ENCODE assay signal across 14 mouse cellular contexts in genomic region chr9:62017329-62017728, GRCm38 (mm10).
"Had no signal": no experiment of that assay in that cellular context is flagged by ENCODE, and none has a peak within 500 bp of the region (broad histone marks: within the 10 kb centered on the region; RNA-seq: fewer than 3 reads in every experiment).

No protein-coding gene starts in this region.

- H3K9ac ChIP-seq: limb, embryonic 13.5 days; liver, embryonic 14.5 days; neural tube, embryonic 12.5 days had no signal

- H3K9me3 ChIP-seq: limb, embryonic 13.5 days; midbrain, embryonic 10.5 days; neural tube, embryonic 12.5 days had no signal

- H3K4me1 ChIP-seq: midbrain, embryonic 10.5 days; neural tube, embryonic 12.5 days had no signal

- H3K4me2 ChIP-seq: limb, embryonic 13.5 days; neural tube, embryonic 12.5 days had no signal

- H3K4me3 ChIP-seq: limb, embryonic 13.5 days; midbrain, embryonic 10.5 days; neural tube, embryonic 12.5 days had no signal

- H3K36me3 ChIP-seq: limb, embryonic 13.5 days; midbrain, embryonic 10.5 days; neural tube, embryonic 12.5 days had no signal

- DNase-seq: kidney, postnatal 36 days; left cerebral cortex, postnatal 4 days; lung, adult 18-20 months; lung, postnatal 4 days; midbrain, embryonic 14.5 days; spleen, adult 18-20 months; thymus, adult 2 months; thymus, postnatal 25 days had no signal

- H3K27ac ChIP-seq: limb, embryonic 13.5 days; liver, embryonic 14.5 days; midbrain, embryonic 10.5 days; neural tube, embryonic 12.5 days had no signal

- H3K27me3 ChIP-seq: limb, embryonic 13.5 days; neural tube, embryonic 12.5 days had no signal

- ATAC-seq: hindbrain, embryonic 16.5 days; inflammation-experienced regulatory T-cells, adult 6 months had no signal
